Mouse (Mus musculus): ENCODE data around the gene Banf2. TPM values are rescaled to one million over a fixed set of nuclear protein-coding genes. Genes with fewer than 3 reads are reported as not detected.

The Banf2 gene
- polyA plus RNA-seq (2012; rRNA removed) = not detected in 2 replicates

DNA sequence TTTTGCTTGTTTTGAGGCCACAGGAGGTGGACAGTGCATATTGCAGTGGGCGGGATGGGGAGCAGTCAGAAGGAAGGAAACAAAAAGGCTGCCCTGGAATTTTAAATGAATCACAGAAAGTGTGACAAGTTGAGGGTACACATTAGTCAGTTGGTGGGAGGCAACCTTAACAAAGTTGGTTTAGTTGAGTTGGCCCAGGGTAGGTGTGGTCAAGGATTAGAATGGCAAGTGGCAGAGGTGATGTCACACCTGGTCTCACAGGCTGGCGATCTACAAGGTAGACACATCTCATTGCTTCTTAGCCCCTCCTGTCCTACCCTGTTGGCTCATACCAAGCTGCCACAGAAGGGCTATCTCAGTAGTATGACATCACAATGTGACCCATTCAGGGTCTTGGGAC is at the start of gene Banf2:
Gene Banf2, plus strand, starts transcription at position 396 of the 400 bp plus-strand sequence.
- DNase-seq = no peak
- WGBS = 94% methylated on average over 2 of the region's 2 CpGs
- Histone ChIP-seq H3K4me1 (ENCODE audit: control insufficient read depth, insufficient read depth, low read length) (no peaks in the 10 kb centered on the region), H3K4me3 (replicated peaks; ENCODE audit: extremely low read depth, low read depth, low read length) (no peak within 1 kb of the TSS)
- TF ChIP-seq CTCF (IDR thresholded peaks at IDR 0.05; ENCODE audit: insufficient read depth, low read length) = no peak
- TF ChIP-seq POLR2A (IDR thresholded peaks at IDR 0.05; ENCODE audit: borderline replicate concordance, extremely low read depth, low read depth, low read length) = no peak

DNA sequence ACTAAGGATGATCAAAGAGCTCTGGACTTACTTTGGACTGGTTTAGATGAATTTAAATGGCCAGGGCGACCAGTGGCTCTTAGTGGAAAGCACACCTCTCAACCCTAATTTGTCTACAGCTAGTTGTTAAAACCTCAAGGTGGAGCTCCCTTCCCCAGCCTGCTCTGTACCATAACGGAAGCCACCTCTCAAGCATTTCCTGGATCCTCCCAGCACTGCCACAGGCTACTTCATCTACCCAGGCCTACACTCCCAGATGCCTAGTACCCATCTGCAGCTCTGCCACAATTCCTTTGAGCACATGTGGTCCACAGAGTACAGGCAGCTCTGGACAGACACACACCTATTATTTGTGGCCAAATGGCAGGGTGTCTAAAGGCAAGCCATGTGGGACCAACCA is 49.4 kb upstream of the Banf2 start:
- Histone ChIP-seq H3K4me3 (replicated peaks; ENCODE audit: extremely low read depth, low read depth, low read length) (no peak overlapping the region), H3K4me1 (ENCODE audit: control insufficient read depth, insufficient read depth, low read length) (peaks cover 15% of the 10 kb centered on the region)
- no peak for DNase-seq
- TF ChIP-seq CTCF (IDR thresholded peaks at IDR 0.05; ENCODE audit: insufficient read depth, low read length) (no peak), POLR2A (IDR thresholded peaks at IDR 0.05; ENCODE audit: borderline replicate concordance, extremely low read depth, low read depth, low read length) (no peak)
- 45% methylated on average over 2 of the region's 2 CpGs for WGBS

DNA sequence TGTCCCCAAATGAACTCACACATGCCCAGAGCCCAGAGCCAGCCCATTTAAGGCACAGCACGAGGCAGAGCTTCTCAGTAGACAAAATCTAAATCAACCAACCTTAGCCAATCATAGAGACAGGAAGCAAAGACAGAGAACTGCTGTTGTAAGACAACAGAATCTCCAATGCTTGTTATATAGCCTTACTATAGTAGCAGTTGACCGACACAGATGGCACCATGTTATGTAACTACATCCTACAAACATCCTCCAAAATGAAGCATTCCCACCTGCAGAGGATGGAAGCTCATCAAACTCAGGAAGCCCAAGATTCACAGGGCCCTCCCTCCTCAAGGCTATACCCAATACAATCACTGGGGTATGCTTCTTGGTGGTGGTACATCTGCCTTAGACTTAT is 45.4 kb upstream of the Banf2 start:
- Histone ChIP-seq H3K4me1 (ENCODE audit: control insufficient read depth, insufficient read depth, low read length) (peaks cover 31% of the 10 kb centered on the region), H3K4me3 (replicated peaks; ENCODE audit: extremely low read depth, low read depth, low read length) (no peak overlapping the region)
- 31% methylated on average over 2 of the region's 2 CpGs for WGBS
- DNase-seq = no peak
- TF ChIP-seq CTCF (IDR thresholded peaks at IDR 0.05; ENCODE audit: insufficient read depth, low read length) = no peak
- TF ChIP-seq POLR2A (IDR thresholded peaks at IDR 0.05; ENCODE audit: borderline replicate concordance, extremely low read depth, low read depth, low read length) = no peak

DNA sequence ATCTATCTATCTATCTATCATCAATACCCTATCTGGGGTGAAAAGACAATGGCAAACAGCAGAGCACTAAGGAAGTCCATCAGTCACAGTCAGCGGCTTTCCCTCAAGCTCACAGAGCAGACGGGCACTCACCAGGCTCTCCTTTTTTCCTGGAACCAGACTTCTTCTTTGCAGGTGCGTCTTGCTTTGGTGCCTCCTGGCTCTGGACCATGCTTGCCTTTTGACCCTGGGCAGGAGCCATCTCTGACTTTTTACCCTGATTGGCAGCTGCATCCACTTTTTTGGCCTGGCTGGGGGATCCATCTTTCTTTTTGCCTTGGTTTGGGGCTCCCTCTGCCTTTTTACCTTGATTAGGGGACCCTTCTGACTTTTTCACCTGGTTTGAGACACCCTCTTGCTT is 44.8 kb upstream of the Banf2 start:
- H3K4me1 ChIP-seq (ENCODE audit: control insufficient read depth, insufficient read depth, low read length) = peaks cover 32% of the 10 kb centered on the region
- TF ChIP-seq POLR2A (IDR thresholded peaks at IDR 0.05; ENCODE audit: borderline replicate concordance, extremely low read depth, low read depth, low read length) = no peak
- TF ChIP-seq CTCF (IDR thresholded peaks at IDR 0.05; ENCODE audit: insufficient read depth, low read length) = no peak
- DNase-seq = no peak
- WGBS = 77% methylated on average over 3 of the region's 3 CpGs
- no peak overlapping the region for H3K4me3 ChIP-seq (replicated peaks; ENCODE audit: extremely low read depth, low read depth, low read length)

DNA sequence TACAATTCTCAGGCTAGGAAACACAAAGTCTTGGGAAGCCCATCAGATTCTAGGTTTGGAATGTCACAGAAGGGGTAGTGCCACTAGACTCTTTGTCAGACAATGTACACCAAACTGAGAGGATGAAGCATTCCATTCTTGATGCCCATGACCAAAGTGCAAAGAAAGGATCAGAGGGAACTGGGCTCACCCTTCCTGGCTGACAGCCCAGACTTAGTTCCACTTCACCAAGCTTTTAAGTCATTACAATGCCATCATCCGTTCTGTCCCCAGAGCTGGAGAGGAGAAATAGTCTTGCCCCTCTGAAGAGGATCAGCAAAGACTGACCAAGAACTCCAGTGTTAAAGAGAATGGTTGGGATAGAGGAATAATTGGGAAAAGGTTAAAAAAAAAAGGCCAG is 41.9 kb upstream of the Banf2 start:
- Histone ChIP-seq H3K4me3 (replicated peaks; ENCODE audit: extremely low read depth, low read depth, low read length) (no peak overlapping the region), H3K4me1 (ENCODE audit: control insufficient read depth, insufficient read depth, low read length) (peaks cover 29% of the 10 kb centered on the region)
- DNase-seq = no peak
- TF ChIP-seq CTCF (IDR thresholded peaks at IDR 0.05; ENCODE audit: insufficient read depth, low read length) = no peak
- no peak for TF ChIP-seq POLR2A (IDR thresholded peaks at IDR 0.05; ENCODE audit: borderline replicate concordance, extremely low read depth, low read depth, low read length)
- 7% methylated on average over 1 of the region's 1 CpGs for WGBS

DNA sequence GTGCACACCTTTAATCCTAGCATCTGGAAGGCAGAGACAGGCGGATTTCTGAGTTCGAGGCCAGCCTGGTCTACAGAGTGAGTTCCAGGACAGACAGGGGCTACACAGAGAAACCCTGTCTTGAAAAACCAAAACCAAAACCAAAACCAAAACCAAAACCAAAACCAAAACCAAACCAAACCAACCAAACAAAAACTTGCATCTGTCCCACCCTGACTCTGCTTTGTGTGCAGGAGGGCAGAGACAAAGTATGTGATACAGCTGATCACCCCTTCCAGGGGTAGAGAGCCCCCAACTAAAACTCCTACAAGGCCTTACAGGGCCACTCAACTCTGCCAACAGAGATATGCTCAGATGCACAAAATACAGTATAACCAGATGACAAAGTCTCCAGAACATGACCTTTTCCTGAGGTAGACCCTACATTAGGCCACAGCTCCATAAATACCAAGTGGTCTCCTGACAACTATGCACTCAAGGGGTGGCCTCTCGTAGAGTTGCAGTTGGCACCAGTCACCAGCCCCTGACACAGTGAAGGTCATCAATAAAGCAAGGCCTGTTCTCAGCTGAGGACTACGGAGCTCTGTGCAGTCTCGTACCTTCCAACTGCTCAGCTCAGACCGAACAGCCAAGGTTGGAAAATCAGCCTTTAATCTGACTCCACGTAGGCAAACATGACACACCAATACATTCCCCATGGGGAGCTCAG is 40.7 kb upstream of the Banf2 start:
- 85% methylated on average over 7 of the region's 7 CpGs for WGBS
- no peak for DNase-seq
- no peak overlapping the region for H3K4me3 ChIP-seq (replicated peaks; ENCODE audit: extremely low read depth, low read depth, low read length)
- H3K4me1 ChIP-seq (ENCODE audit: control insufficient read depth, insufficient read depth, low read length) = peaks cover 29% of the 10 kb centered on the region
- TF ChIP-seq CTCF (IDR thresholded peaks at IDR 0.05; ENCODE audit: insufficient read depth, low read length) (no peak), POLR2A (IDR thresholded peaks at IDR 0.05; ENCODE audit: borderline replicate concordance, extremely low read depth, low read depth, low read length) (no peak)

DNA sequence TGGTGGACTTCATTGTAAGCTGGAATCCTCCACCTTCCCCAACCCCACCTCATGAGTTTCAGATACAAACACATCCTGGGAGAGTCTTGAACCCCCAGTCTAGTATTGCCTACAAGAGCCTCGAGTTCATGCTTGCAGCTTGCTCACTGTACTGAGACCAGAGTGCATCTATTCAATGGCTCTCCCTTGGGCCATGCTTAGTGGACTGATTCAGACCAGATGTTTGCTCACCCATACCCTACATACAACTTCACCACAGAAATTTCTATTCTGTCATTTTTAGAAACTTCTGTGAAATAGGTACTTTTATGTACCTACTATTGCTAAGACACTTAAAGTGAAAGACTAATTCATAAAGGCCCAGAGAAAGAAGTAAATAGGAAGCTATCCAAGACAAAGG is 39.9 kb upstream of the Banf2 start:
- Histone ChIP-seq H3K4me1 (ENCODE audit: control insufficient read depth, insufficient read depth, low read length) (peaks cover 29% of the 10 kb centered on the region), H3K4me3 (replicated peaks; ENCODE audit: extremely low read depth, low read depth, low read length) (no peak overlapping the region)
- TF ChIP-seq CTCF (IDR thresholded peaks at IDR 0.05; ENCODE audit: insufficient read depth, low read length) (no peak), POLR2A (IDR thresholded peaks at IDR 0.05; ENCODE audit: borderline replicate concordance, extremely low read depth, low read depth, low read length) (no peak)
- DNase-seq = no peak
- 67% methylated on average over 1 of the region's 1 CpGs for WGBS

DNA sequence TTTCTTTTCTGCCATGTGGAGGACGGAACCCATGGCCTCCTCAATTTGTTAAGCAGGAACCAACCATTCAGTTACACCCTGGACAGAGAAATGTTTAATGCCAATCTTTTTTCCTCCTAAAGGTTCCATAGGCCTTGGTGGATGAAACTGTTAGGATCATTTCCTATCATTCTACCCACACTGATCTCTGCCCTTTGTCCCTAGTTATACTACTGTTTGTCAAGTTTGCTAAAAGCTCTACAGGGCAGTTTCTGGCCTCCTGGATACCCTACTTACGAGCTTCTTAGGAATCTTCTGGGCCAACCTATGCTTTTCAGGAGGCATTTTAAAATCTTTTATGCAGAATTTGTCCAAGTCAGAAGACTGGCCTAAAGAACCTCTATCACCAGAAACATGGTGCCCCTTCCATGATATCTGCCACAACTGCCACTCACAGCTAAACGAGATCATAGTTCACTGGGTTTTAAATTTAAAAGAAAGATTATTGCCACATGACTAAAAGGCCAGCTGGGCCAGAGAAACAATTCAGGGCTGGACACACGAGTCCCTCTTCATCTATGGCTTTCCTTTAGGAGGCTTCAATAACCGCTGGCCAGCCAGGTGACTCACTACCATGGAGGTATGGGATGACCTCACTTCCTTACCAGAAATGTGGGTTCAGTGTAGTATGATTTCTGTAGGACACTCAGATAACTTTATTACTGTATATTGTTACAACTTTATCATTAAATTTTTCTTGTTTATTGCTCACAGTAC is 30.5 kb upstream of the Banf2 start:
- H3K4me1 ChIP-seq (ENCODE audit: control insufficient read depth, insufficient read depth, low read length) = peaks cover 41% of the 10 kb centered on the region
- TF ChIP-seq POLR2A (IDR thresholded peaks at IDR 0.05; ENCODE audit: borderline replicate concordance, extremely low read depth, low read depth, low read length) (no peak), CTCF (IDR thresholded peaks at IDR 0.05; ENCODE audit: insufficient read depth, low read length) (no peak)
- H3K4me3 ChIP-seq (replicated peaks; ENCODE audit: extremely low read depth, low read depth, low read length) = no peak overlapping the region
- DNase-seq = no peak
- WGBS = 76% methylated on average over 5 of the region's 5 CpGs

DNA sequence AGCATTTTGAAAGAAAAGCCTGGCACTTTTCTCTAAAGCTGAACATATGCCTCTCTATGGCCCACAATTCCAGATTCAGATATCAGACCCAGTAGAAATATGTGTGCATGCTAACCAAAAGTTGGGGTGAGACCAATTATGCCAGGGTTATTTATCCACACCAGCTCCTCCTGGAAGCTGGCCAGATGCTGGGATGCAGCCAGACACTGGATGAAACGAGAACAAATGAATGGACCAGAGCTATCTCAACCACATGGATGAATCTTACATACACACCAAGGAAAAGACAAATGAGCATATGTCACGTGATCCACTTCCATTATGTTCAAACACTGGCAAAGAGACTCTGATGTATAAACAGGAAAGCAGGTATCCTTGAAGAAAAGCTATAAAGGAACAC is 29.3 kb upstream of the Banf2 start:
- WGBS = 13% methylated on average over 2 of the region's 2 CpGs
- no peak overlapping the region for H3K4me3 ChIP-seq (replicated peaks; ENCODE audit: extremely low read depth, low read depth, low read length)
- H3K4me1 ChIP-seq (ENCODE audit: control insufficient read depth, insufficient read depth, low read length) = peaks cover 43% of the 10 kb centered on the region
- TF ChIP-seq CTCF (IDR thresholded peaks at IDR 0.05; ENCODE audit: insufficient read depth, low read length) (no peak), POLR2A (IDR thresholded peaks at IDR 0.05; ENCODE audit: borderline replicate concordance, extremely low read depth, low read depth, low read length) (no peak)
- DNase-seq = no peak
